Mouse (Mus musculus): ENCODE results near the gene Aven. TPM values are rescaled to one million over a fixed set of nuclear protein-coding genes. Genes with fewer than 3 reads are reported as not detected.

The Aven gene
- polyA plus RNA-seq, 1 experiment: 10.8 TPM

DNA sequence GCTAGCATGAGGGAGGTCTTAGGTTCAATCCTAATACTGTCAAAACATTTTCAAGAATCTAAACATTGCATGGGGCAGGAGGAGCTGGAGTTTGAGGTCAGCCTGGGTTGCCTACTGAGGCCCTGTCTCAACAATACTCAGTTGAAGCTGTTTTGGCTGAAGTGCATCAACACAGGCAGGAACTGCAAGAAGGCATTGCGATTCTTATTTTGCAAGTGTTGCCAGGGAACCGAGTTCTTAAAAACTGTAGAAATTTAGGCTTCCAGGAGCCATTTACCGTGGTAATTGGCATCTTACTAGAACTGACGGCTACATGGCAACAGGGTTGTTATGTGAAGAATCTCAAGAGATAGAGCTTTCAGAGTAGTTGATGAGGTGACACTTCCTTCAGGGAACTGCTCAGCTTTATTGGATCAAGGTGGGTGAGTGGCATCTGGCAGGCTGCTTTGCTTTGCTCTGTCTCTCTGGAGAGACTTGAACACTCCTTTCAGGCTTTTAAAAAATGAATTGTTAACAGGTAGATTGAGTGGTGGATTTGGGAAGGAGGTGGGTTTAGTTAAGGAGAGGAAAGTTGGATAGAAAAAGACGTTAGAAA is 14.2 kb downstream of the Aven start:
- TF ChIP-seq CTCF (IDR thresholded peaks at IDR 0.05; ENCODE audit: extremely low read depth, insufficient read depth, low read length) (no peak), POLR2A (IDR thresholded peaks at IDR 0.05; ENCODE audit: extremely low read depth, insufficient read depth, low read length) (no peak)
- no peak overlapping the region for H3K4me3 ChIP-seq (ENCODE audit: insufficient read depth, low read length)
- no peaks in the 10 kb centered on the region for H3K4me1 ChIP-seq (ENCODE audit: control insufficient read depth, insufficient read depth, low read length)
- H3K27ac ChIP-seq (ENCODE audit: insufficient read depth, low read length): no peak overlapping the region

DNA sequence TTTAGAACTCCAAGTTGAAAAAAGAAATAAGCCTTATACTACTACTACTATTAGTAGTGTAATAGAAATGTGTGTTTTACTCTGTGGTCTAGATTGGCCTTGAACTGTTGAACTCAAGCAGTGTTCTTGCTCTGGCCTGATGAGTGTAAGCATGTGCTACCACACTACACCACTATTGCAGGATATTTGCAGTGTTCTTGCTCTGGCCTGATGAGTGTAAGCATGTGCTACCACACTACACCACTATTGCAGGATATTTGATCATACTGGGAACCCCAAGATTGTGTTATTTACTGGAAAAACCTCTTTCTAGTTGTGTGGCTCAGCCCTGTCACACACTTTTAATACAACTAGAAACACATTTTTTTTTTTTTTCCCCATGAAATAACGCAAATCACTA is 14.7 kb downstream of the Aven start:
- no peaks in the 10 kb centered on the region for H3K4me1 ChIP-seq (ENCODE audit: control insufficient read depth, insufficient read depth, low read length)

GRCm38 (mm10) chr2:112510140-112510539 is 17.4 kb downstream of the Aven start:
- TF ChIP-seq POLR2A (IDR thresholded peaks at IDR 0.05; ENCODE audit: extremely low read depth, insufficient read depth, low read length) (no peak), CTCF (IDR thresholded peaks at IDR 0.05; ENCODE audit: extremely low read depth, insufficient read depth, low read length) (no peak)
- H3K27ac ChIP-seq (ENCODE audit: insufficient read depth, low read length): no peak overlapping the region
- H3K4me3 ChIP-seq (ENCODE audit: insufficient read depth, low read length): no peak overlapping the region
- H3K4me1 ChIP-seq (ENCODE audit: control insufficient read depth, insufficient read depth, low read length): no peaks in the 10 kb centered on the region

More for the DNA sequence above, 14.7 kb downstream of the Aven start:
- no peak overlapping the region for H3K4me3 ChIP-seq (ENCODE audit: insufficient read depth, low read length)
- H3K27ac ChIP-seq (ENCODE audit: insufficient read depth, low read length): no peak overlapping the region
- TF ChIP-seq CTCF (IDR thresholded peaks at IDR 0.05; ENCODE audit: extremely low read depth, insufficient read depth, low read length) (no peak), POLR2A (IDR thresholded peaks at IDR 0.05; ENCODE audit: extremely low read depth, insufficient read depth, low read length) (no peak)

DNA sequence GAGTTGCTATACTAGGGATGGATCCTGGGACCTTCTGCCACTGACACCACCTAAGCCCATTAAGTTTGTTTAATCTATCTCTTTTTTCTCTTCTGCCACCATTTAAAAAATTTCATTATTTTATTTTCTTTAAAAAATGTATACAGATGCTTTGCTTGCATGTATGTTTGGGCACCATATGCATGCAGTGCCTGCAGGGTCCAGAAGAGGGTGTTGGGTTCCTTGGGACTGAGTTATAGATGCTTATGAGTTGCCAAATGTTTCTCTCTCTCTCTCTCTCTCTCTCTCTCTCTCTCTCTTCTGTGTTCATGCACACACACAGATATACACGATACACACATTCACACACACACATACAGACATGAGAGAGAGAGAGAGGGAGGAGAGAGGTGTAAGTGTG is 20.3 kb downstream of the Aven start:
- Histone ChIP-seq H3K4me1 (ENCODE audit: control insufficient read depth, insufficient read depth, low read length) (no peaks in the 10 kb centered on the region), H3K4me3 (ENCODE audit: insufficient read depth, low read length) (no peak overlapping the region), H3K27ac (ENCODE audit: insufficient read depth, low read length) (no peak overlapping the region)
- TF ChIP-seq POLR2A (IDR thresholded peaks at IDR 0.05; ENCODE audit: extremely low read depth, insufficient read depth, low read length) (no peak), CTCF (IDR thresholded peaks at IDR 0.05; ENCODE audit: extremely low read depth, insufficient read depth, low read length) (no peak)

GRCm38 (mm10) chr2:112516728-112517127 is 24.0 kb downstream of the Aven start:
- no peak for TF ChIP-seq CTCF (IDR thresholded peaks at IDR 0.05; ENCODE audit: extremely low read depth, insufficient read depth, low read length)
- TF ChIP-seq POLR2A (IDR thresholded peaks at IDR 0.05; ENCODE audit: extremely low read depth, insufficient read depth, low read length): no peak
- no peaks in the 10 kb centered on the region for H3K4me1 ChIP-seq (ENCODE audit: control insufficient read depth, insufficient read depth, low read length)
- no peak overlapping the region for H3K27ac ChIP-seq (ENCODE audit: insufficient read depth, low read length)
- no peak overlapping the region for H3K4me3 ChIP-seq (ENCODE audit: insufficient read depth, low read length)

GRCm38 (mm10) chr2:112517218-112517617 is 24.5 kb downstream of the Aven start:
- H3K4me3 ChIP-seq (ENCODE audit: insufficient read depth, low read length): no peak overlapping the region
- TF ChIP-seq POLR2A (IDR thresholded peaks at IDR 0.05; ENCODE audit: extremely low read depth, insufficient read depth, low read length) (no peak), CTCF (IDR thresholded peaks at IDR 0.05; ENCODE audit: extremely low read depth, insufficient read depth, low read length) (no peak)
- no peak overlapping the region for H3K27ac ChIP-seq (ENCODE audit: insufficient read depth, low read length)
- H3K4me1 ChIP-seq (ENCODE audit: control insufficient read depth, insufficient read depth, low read length): no peaks in the 10 kb centered on the region

DNA sequence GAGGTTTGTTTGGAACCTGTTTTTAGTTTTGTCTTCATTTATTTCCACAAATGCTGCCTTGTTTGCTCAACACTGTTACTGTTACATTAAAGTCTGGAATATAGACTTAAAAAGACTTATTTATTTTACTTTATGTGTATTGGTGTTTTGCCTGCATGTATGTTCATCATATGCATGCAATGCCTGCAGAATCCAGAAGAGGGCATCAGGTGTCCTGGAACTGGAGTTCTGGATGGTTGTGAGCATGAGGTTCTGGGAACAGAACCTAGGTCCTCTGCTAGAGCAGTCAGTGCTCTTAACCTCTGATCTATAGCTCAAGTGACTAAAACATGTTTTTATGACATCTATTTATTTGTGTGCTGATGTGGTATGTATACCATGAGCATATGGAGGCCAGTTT is 25.8 kb downstream of the Aven start:
- no peaks in the 10 kb centered on the region for H3K4me1 ChIP-seq (ENCODE audit: control insufficient read depth, insufficient read depth, low read length)
- TF ChIP-seq POLR2A (IDR thresholded peaks at IDR 0.05; ENCODE audit: extremely low read depth, insufficient read depth, low read length) (no peak), CTCF (IDR thresholded peaks at IDR 0.05; ENCODE audit: extremely low read depth, insufficient read depth, low read length) (no peak)
- no peak overlapping the region for H3K4me3 ChIP-seq (ENCODE audit: insufficient read depth, low read length)
- H3K27ac ChIP-seq (ENCODE audit: insufficient read depth, low read length): no peak overlapping the region

DNA sequence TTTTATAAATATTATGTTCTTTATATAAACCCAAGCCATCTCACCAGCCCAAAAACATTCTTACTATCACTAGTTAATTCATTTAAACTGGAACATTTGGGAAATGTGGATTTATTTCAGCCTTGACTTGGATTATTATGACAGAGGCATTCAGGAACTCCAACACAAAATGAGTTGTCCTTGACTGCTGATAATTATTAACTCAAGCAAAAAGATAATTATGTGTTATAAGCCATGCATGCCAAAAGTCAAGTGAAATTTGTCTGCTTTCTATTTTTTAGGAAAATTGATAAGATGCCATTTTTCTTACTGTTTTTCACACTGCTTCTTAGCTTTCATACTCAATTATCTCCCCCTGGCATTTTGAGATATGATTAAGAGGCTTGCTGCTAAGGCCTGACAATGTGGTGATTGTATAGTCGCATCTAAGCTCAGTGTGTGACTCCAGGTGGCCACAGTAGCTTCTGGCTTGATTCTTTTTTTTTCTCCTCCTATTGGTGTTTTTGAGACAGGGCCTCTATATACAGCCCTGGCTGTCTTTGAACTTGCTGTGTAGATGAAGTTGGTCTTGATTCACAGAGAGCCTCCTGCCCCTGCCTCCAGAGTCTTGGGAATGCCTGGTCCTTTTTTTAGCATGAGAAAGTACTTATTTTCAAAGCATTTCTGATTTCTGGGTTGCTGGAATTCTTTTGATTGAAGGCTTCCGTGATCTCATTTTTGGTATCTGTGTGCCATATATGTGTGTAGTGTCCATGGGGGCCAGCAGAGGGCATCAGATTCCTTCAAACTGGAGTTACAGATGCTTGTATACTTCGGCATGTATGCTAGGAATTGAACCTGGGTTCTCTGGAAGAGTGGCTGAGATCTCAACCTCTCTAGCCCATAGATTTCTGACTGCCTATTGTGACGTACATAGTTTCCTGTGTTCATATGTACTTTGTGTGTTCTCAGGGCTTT is 28.0 kb downstream of the Aven start:
- Histone ChIP-seq H3K4me3 (ENCODE audit: insufficient read depth, low read length) (no peak overlapping the region), H3K27ac (ENCODE audit: insufficient read depth, low read length) (no peak overlapping the region), H3K4me1 (ENCODE audit: control insufficient read depth, insufficient read depth, low read length) (no peaks in the 10 kb centered on the region; the same call in 1 of the 2 replicates)
- TF ChIP-seq CTCF (IDR thresholded peaks at IDR 0.05; ENCODE audit: extremely low read depth, insufficient read depth, low read length) (no peak), POLR2A (IDR thresholded peaks at IDR 0.05; ENCODE audit: extremely low read depth, insufficient read depth, low read length) (no peak)

GRCm38 (mm10) chr2:112526933-112527332 is 34.2 kb downstream of the Aven start:
- Histone ChIP-seq H3K4me1 (ENCODE audit: control insufficient read depth, insufficient read depth, low read length) (no peaks in the 10 kb centered on the region; the same call in none of the 2 replicates), H3K4me3 (ENCODE audit: insufficient read depth, low read length) (no peak overlapping the region), H3K27ac (ENCODE audit: insufficient read depth, low read length) (no peak overlapping the region)
- TF ChIP-seq CTCF (IDR thresholded peaks at IDR 0.05; ENCODE audit: extremely low read depth, insufficient read depth, low read length): 0 out of 2 replicates have a peak, but pooled peaks have one; percentile 9
- TF ChIP-seq POLR2A (IDR thresholded peaks at IDR 0.05; ENCODE audit: extremely low read depth, insufficient read depth, low read length): no peak
